Mouse (Mus musculus) MEL (cell line): Measurements from ENCODE around the gene E130308A19Rik. TPM values are rescaled to one million over a fixed set of nuclear protein-coding genes. Genes with fewer than 3 reads are reported as not detected.

Source experiments
- DNase-seq: peaks from one replicate; pipeline ENCODE4 v3.0.0; 2011; ENCODE audit warnings: low read depth, low spot score
- H3K27ac ChIP-seq: 2 replicates; pipeline ENCODE4 v1.5.1; 2012; ENCODE audit warnings: low read depth, mild to moderate bottlenecking, control low read depth, low read length, moderate library complexity; ENCODE audit not compliant: control insufficient read depth
- H3K27me3 ChIP-seq, 2 experiments: fragments of 150-350 bp in 1 of 2; sonication (generic) in 1 of 2; 2 replicates each; pipeline ENCODE4 v1.6.1; 2012; ENCODE audit warnings: low read length in 2 of 2, mild to moderate bottlenecking in 2 of 2, improper control_type of control experiment in 1 of 2, moderate library complexity in 1 of 2; ENCODE audit not compliant: insufficient read depth in 2 of 2, control insufficient read depth in 1 of 2
- H3K36me3 ChIP-seq, 2 experiments: 2 replicates each; pipeline ENCODE4 v1.6.1; 2012 to 2014; ENCODE audit warnings: low read length in 2 of 2, improper control_type of control experiment in 1 of 2, inconsistent platforms in 1 of 2, mild to moderate bottlenecking in 1 of 2; ENCODE audit not compliant: insufficient read depth in 2 of 2, control insufficient read depth in 1 of 2
- H3K4me1 ChIP-seq, 2 experiments: fragments of 150-350 bp in 1 of 2; sonication (generic) in 1 of 2; 2 replicates each; pipeline ENCODE4 v1.6.1; 2012; ENCODE audit warnings: low read length in 2 of 2, improper control_type of control experiment in 1 of 2, mild to moderate bottlenecking in 1 of 2; ENCODE audit not compliant: insufficient read depth in 2 of 2, control insufficient read depth in 1 of 2
- H3K4me3 ChIP-seq, 2 experiments: fragments of 150-350 bp in 1 of 2; sonication (generic) in 1 of 2; 2 replicates each; pipeline ENCODE4 v1.5.1; 2012; ENCODE audit warnings: low read depth in 2 of 2, low read length in 2 of 2, mild to moderate bottlenecking in 2 of 2, moderate library complexity in 2 of 2, control low read depth in 1 of 2, improper control_type of control experiment in 1 of 2; ENCODE audit not compliant: control insufficient read depth in 1 of 2, insufficient read depth in 1 of 2
- H3K79me2 ChIP-seq: 2 replicates; pipeline ENCODE4 v1.6.1; 2012; ENCODE audit warnings: mild to moderate bottlenecking, low read length, moderate library complexity; ENCODE audit not compliant: control insufficient read depth, poor library complexity, insufficient read depth
- H3K9ac ChIP-seq: 2 replicates; pipeline ENCODE4 v1.6.1; 2012; ENCODE audit warnings: low read depth, mild to moderate bottlenecking, control low read depth, low read length, moderate library complexity; ENCODE audit not compliant: control insufficient read depth, poor library complexity, severe bottlenecking
- H3K9me3 ChIP-seq: fragments of 150-350 bp; sonication (generic); replicated peaks from 2 replicates; pipeline ENCODE4 v1.6.1; 2012; ENCODE audit warnings: mild to moderate bottlenecking, low read length, improper control_type of control experiment, moderate library complexity; ENCODE audit not compliant: insufficient read depth
- EP300 ChIP-seq, 2 experiments: IDR thresholded peaks; 2 replicates each; pipeline ENCODE4 v1.6.1; 2011; ENCODE audit warnings: improper control_type of control experiment in 2 of 2, low read length in 2 of 2, low read depth in 1 of 2, mild to moderate bottlenecking in 1 of 2
- ETS1 ChIP-seq: IDR thresholded peaks from 2 replicates; pipeline ENCODE4 v1.6.1; 2012; ENCODE audit warnings: low read depth, mild to moderate bottlenecking, inconsistent platforms, low read length, improper control_type of control experiment, moderate library complexity
- GATA1 ChIP-seq: IDR thresholded peaks from 2 replicates; pipeline ENCODE4 v1.6.1; 2011; ENCODE audit warnings: low read depth, low read length, improper control_type of control experiment
- HCFC1 ChIP-seq: IDR thresholded peaks from 2 replicates; pipeline ENCODE4 v1.6.1; 2012; ENCODE audit warnings: low read depth, mild to moderate bottlenecking, inconsistent platforms, low read length, improper control_type of control experiment, moderate library complexity
- MXI1 ChIP-seq: IDR thresholded peaks from 2 replicates; pipeline ENCODE4 v1.6.1; 2011; ENCODE audit warnings: mild to moderate bottlenecking, low read depth, low read length, improper control_type of control experiment
- MYB ChIP-seq: IDR thresholded peaks from 2 replicates; pipeline ENCODE4 v1.6.1; 2011; ENCODE audit warnings: mild to moderate bottlenecking, low read depth, low read length, improper control_type of control experiment
- NELFE ChIP-seq: IDR thresholded peaks from 2 replicates; pipeline ENCODE4 v1.6.1; 2011; ENCODE audit warnings: low read depth, low read length, improper control_type of control experiment
- RCOR1 ChIP-seq: IDR thresholded peaks from 2 replicates; pipeline ENCODE4 v1.6.1; 2012; ENCODE audit warnings: low read depth, mild to moderate bottlenecking, inconsistent platforms, low read length, improper control_type of control experiment
- SMC3 ChIP-seq: IDR thresholded peaks from 2 replicates; pipeline ENCODE4 v1.6.1; 2011; ENCODE audit warnings: low read depth, low read length, improper control_type of control experiment
- TAL1 ChIP-seq: IDR thresholded peaks from 2 replicates; pipeline ENCODE4 v1.6.1; 2012; ENCODE audit warnings: mild to moderate bottlenecking, inconsistent platforms, low read length, moderate library complexity, mixed read lengths
- TCF12 ChIP-seq: IDR thresholded peaks from 2 replicates; pipeline ENCODE4 v1.6.1; 2014; ENCODE audit warnings: low read depth, mild to moderate bottlenecking, inconsistent platforms, low read length, improper control_type of control experiment, moderate library complexity
- USF1 ChIP-seq: IDR thresholded peaks from 2 replicates; pipeline ENCODE4 v1.6.1; 2014; ENCODE audit warnings: low read depth, mild to moderate bottlenecking, inconsistent platforms, low read length, improper control_type of control experiment, moderate library complexity
- USF2 ChIP-seq, 2 experiments: IDR thresholded peaks; 2 replicates each; pipeline ENCODE4 v1.6.1; 2011 to 2012; ENCODE audit warnings: improper control_type of control experiment in 2 of 2, low read length in 2 of 2, borderline replicate concordance in 1 of 2, inconsistent platforms in 1 of 2, low read depth in 1 of 2, mild to moderate bottlenecking in 1 of 2; ENCODE audit not compliant: insufficient read depth in 1 of 2
- polyA plus RNA-seq, 2 experiments: library from polyadenylated mRNA; stranded (reverse) in 1 of 2; unstranded in 1 of 2; fragments of >175 nt in 1 of 2; fragments of >200 nt in 1 of 2; gene quantifications; 2 replicates each; pipeline versions ENCODE4 v1.2.1 to v1.2.4; 2012; ENCODE audit warnings: low replicate concordance in 2 of 2, low read depth in 1 of 2; ENCODE audit not compliant: insufficient read length in 2 of 2, insufficient read depth in 1 of 2, missing spikeins in 1 of 2
- total RNA-seq: library from RNA; depleted of rRNA; stranded (reverse); fragments of 300-350 nt; gene quantifications from 2 replicates; pipeline ENCODE4 v1.2.3, GENCODE M21; 2012

Gene E130308A19Rik
- total and polyA plus RNA-seq, 3 experiments, result 4.0 to 12.5 TPM; not detected in 1

DNA sequence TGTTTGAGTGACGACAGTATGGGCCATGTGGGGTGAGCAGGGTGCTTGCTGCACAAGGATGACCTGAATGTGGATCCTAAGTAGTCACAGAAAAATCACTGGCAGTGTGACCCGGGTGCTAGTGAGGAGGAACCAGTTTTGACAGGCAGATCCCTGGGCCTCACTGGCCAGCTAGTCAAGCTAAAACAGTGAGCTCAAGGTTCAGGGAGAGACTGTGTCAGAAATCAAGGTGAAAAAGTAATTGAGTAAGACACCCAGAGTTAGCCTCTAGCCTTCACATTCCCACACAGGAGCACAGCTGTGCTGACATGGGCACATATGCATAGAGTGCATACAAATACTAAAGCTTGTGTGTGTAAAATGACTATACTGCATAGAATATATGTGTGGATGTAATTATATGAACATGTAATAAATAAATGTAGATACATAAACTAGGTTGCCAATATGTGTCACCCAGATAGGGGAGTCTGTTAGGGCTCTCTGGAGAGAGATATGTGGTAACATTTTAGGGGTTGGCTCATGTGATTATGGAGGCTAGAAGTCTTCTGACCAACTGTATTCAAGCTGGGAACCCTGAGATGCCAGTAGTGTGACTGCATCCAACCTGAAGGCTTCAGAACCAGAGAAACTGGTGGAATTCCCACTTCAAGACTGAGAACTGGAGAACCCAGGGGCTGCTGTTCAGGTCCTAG is 47.6 kb downstream of the E130308A19Rik start:
- Histone ChIP-seq H3K27ac (no peak overlapping the region), H3K27me3 (no peaks in the 10 kb centered on the region), H3K79me2 (no peaks in the 10 kb centered on the region), H3K4me1 (peaks cover 5 to 33% of the 10 kb centered on the region in 2 experiments; a peak in 3 of 4 replicates), H3K4me3 (no peak overlapping the region), H3K36me3 (peaks cover 0 to 18% of the 10 kb centered on the region in 2 experiments; a peak in 2 of 4 replicates), H3K9me3 (no peaks in the 10 kb centered on the region), H3K9ac (no peak overlapping the region)
- peak; percentile 36 for DNase-seq
- TF ChIP-seq MYB (peak; percentile 50; the same call in 1 of the 2 replicates), MXI1 (no peak), USF1 (peak; percentile 31; the same call in 1 of the 2 replicates), SMC3 (no peak), TCF12 (peak; percentile 78), EP300 (IDR thresholded peaks at IDR 0.05; ENCODE audit: low read depth in 1 of 2, low read length in 2 of 2) (peak; percentile 77 to 83), RCOR1 (no peak; the same call in 1 of the 2 replicates), TAL1 (peak; percentile 41)

GRCm38 (mm10) chr4:59674929-59675679 is 49.1 kb downstream of the E130308A19Rik start:
- H3K79me2 ChIP-seq, result no peaks in the 10 kb centered on the region
- TF ChIP-seq NELFE (0 out of 2 replicates have a peak, but pooled peaks have one; percentile 14), GATA1 (no peak), HCFC1 (no peak)
- no peaks in the 10 kb centered on the region for H3K27me3 ChIP-seq
- DNase-seq, result no peak
- no peak overlapping the region for H3K4me3 ChIP-seq
- H3K9ac ChIP-seq, result no peak overlapping the region
- H3K9me3 ChIP-seq, result no peaks in the 10 kb centered on the region
- H3K36me3 ChIP-seq, result peaks cover 0 to 18% of the 10 kb centered on the region in 2 experiments; a peak in 2 of 4 replicates
- peaks cover 5 to 33% of the 10 kb centered on the region in 2 experiments; a peak in 3 of 4 replicates for H3K4me1 ChIP-seq
- no peak overlapping the region for H3K27ac ChIP-seq

- Histone ChIP-seq H3K4me1 (peaks cover 6 to 29% of the 10 kb centered on the region in 2 experiments; a peak in 3 of 4 replicates), H3K9ac (no peak overlapping the region), H3K4me3 (no peak overlapping the region), H3K79me2 (no peaks in the 10 kb centered on the region), H3K27me3 (no peaks in the 10 kb centered on the region), H3K27ac (no peak overlapping the region), H3K9me3 (no peaks in the 10 kb centered on the region), H3K36me3 (peaks cover 0 to 17% of the 10 kb centered on the region in 2 experiments; a peak in 2 of 4 replicates)
- no peak for DNase-seq
- TF ChIP-seq USF2 (IDR thresholded peaks at IDR 0.05; ENCODE audit: borderline replicate concordance in 1 of 2, insufficient read depth in 1 of 2, low read depth in 1 of 2, low read length in 2 of 2), result peak in 1 of 2 experiments; percentile 64; a peak in 2 of 4 replicates
- TF ChIP-seq TCF12, result peak; percentile 7; the same call in 1 of the 2 replicates
- 0 out of 2 replicates have a peak, but pooled peaks have one; percentile 6 for TF ChIP-seq GATA1
- 0 out of 2 replicates have a peak, but pooled peaks have one; percentile 12 for TF ChIP-seq ETS1
- TF ChIP-seq MYB, result no peak
- TF ChIP-seq USF1, result peak; percentile 91
Measured at GRCm38 (mm10) chr4:59675699-59676098, 49.7 kb downstream of the E130308A19Rik start.
